Mouse (Mus musculus): Measurements from ENCODE around the gene Cxcl15. TPM values are rescaled to one million over a fixed set of nuclear protein-coding genes. Genes with fewer than 3 reads are reported as not detected.

The Cxcl15 gene
- polyA plus RNA-seq (2014; fragmentation: Illumina TruSeq; extraction: RNeasy Lipid Tissue Mini Kit (QIAGEN cat#74804); ENCODE audit: low read depth, low replicate concordance): not detected

GRCm38 (mm10) chr5:90794195-90794625, at the start of gene Cxcl15:
TSS of gene Cxcl15 (plus strand) at chr5:90794534.

GRCm38 (mm10) chr5:90759077-90760065, 35.0 kb upstream of the Cxcl15 start, which contains the start of gene Cxcl5:
TSS of gene Cxcl5 (plus strand) at chr5:90759360.

GRCm38 (mm10) chr5:90768218-90768617, 26.1 kb upstream of the Cxcl15 start, which contains the start of gene Ppbp:
TSS of gene Ppbp (plus strand) at chr5:90768518.

GRCm38 (mm10) chr5:90771880-90772653, 22.3 kb upstream of the Cxcl15 start, which contains the start of gene Pf4:
TSS of gene Pf4 (plus strand) at chr5:90772435.

GRCm38 (mm10) chr5:90785659-90786588, 8.4 kb upstream of the Cxcl15 start, which contains the start of gene Cxcl3:
TSS of gene Cxcl3 (plus strand) at chr5:90786103.

Other genes starting within 250 kb of the Cxcl15 start
- not detected for gene 5830473C10Rik, start 233.4 kb upstream of the Cxcl15 start, polyA plus RNA-seq (2014; fragmentation: Illumina TruSeq; extraction: RNeasy Lipid Tissue Mini Kit (QIAGEN cat#74804); ENCODE audit: low read depth, low replicate concordance)
- gene Rassf6, start 153.9 kb upstream of the Cxcl15 start, polyA plus RNA-seq (2014; fragmentation: Illumina TruSeq; extraction: RNeasy Lipid Tissue Mini Kit (QIAGEN cat#74804); ENCODE audit: low read depth, low replicate concordance): 2.9 TPM
- not detected for gene Cxcl5, start 35.2 kb upstream of the Cxcl15 start, polyA plus RNA-seq (2014; fragmentation: Illumina TruSeq; extraction: RNeasy Lipid Tissue Mini Kit (QIAGEN cat#74804); ENCODE audit: low read depth, low replicate concordance)
- 1.7 TPM for gene Ppbp, start 26.0 kb upstream of the Cxcl15 start, polyA plus RNA-seq (2014; fragmentation: Illumina TruSeq; extraction: RNeasy Lipid Tissue Mini Kit (QIAGEN cat#74804); ENCODE audit: low read depth, low replicate concordance)
- 5.0 TPM for gene Pf4, start 22.1 kb upstream of the Cxcl15 start, polyA plus RNA-seq (2014; fragmentation: Illumina TruSeq; extraction: RNeasy Lipid Tissue Mini Kit (QIAGEN cat#74804); ENCODE audit: low read depth, low replicate concordance)
- gene Cxcl3, start 8.4 kb upstream of the Cxcl15 start, polyA plus RNA-seq (2014; fragmentation: Illumina TruSeq; extraction: RNeasy Lipid Tissue Mini Kit (QIAGEN cat#74804); ENCODE audit: low read depth, low replicate concordance): not detected
- gene Cxcl1, start 96.7 kb downstream of the Cxcl15 start, polyA plus RNA-seq (2014; fragmentation: Illumina TruSeq; extraction: RNeasy Lipid Tissue Mini Kit (QIAGEN cat#74804); ENCODE audit: low read depth, low replicate concordance): not detected
- 0.58 TPM for gene Cxcl2, start 109.3 kb downstream of the Cxcl15 start, polyA plus RNA-seq (2014; fragmentation: Illumina TruSeq; extraction: RNeasy Lipid Tissue Mini Kit (QIAGEN cat#74804); ENCODE audit: low read depth, low replicate concordance)
- gene Mthfd2l, start 136.6 kb downstream of the Cxcl15 start, polyA plus RNA-seq (2014; fragmentation: Illumina TruSeq; extraction: RNeasy Lipid Tissue Mini Kit (QIAGEN cat#74804); ENCODE audit: low read depth, low replicate concordance): 55.3 TPM
- gene Epgn, start 232.9 kb downstream of the Cxcl15 start, polyA plus RNA-seq (2014; fragmentation: Illumina TruSeq; extraction: RNeasy Lipid Tissue Mini Kit (QIAGEN cat#74804); ENCODE audit: low read depth, low replicate concordance): not detected